Mouse (Mus musculus): Measurements from ENCODE around the gene Nlrp4c. TPM values are rescaled to one million over a fixed set of nuclear protein-coding genes. Genes with fewer than 3 reads are reported as not detected.

Gene Nlrp4c
- total RNA-seq, 2 experiments from 2014 or later: not detected

Other genes with a start within 250 kb of the Nlrp4c start
- gene Vmn1r63, start 239.7 kb upstream of the Nlrp4c start, total RNA-seq (2021): not detected
- not detected for gene Vmn1r64, start 160.6 kb upstream of the Nlrp4c start, total RNA-seq (2021)
- not detected for gene Vmn1r65, start 34.2 kb upstream of the Nlrp4c start, total RNA-seq (2021)
- gene Zfp787, start 110.8 kb downstream of the Nlrp4c start, total RNA-seq (2021): 10 to 100 TPM; 27.3 to 30.7 TPM
- 1 to 10 TPM; 4.0 to 7.6 TPM for gene Zfp444, start 127.1 kb downstream of the Nlrp4c start, total RNA-seq (2021)
- not detected for gene Galp, start 151.9 kb downstream of the Nlrp4c start, total RNA-seq (2021)
- gene Zscan5b, start 177.1 kb downstream of the Nlrp4c start, total RNA-seq (2021): not detected
- not detected for gene Epp13, start 207.5 kb downstream of the Nlrp4c start, total RNA-seq (2021)
- 1 to 10 TPM; 2.7 to 3.8 TPM for gene Zfp667, start 241.4 kb downstream of the Nlrp4c start, total RNA-seq (2021)